In genomic region chr9:105579601-105580000, GRCm38 (mm10) we compare ENCODE assay signal across 16 mouse cellular contexts.
"Had no signal": no experiment of that assay in that cellular context is flagged by ENCODE, and none has a peak within 500 bp of the region (broad histone marks: within the 10 kb centered on the region; RNA-seq: fewer than 3 reads in every experiment).

No protein-coding gene starts in this region.

- H3K36me3 ChIP-seq: neural tube, embryonic 13.5 days; neural tube, embryonic 15.5 days; stomach, embryonic 15.5 days had no signal

- DNase-seq: retina, postnatal 1 day; right cerebral cortex, adult 18-20 months; right cerebral cortex, postnatal 14 days; right cerebral cortex, postnatal 25 days; right cerebral cortex, postnatal 4 days; spleen, adult 18-20 months; thymus, adult 18-20 months; thymus, adult 2 months; thymus, postnatal 14 days; thymus, postnatal 25 days; thymus, postnatal 36 days; thymus, postnatal 4 days had no signal

- H3K9me3 ChIP-seq: neural tube, embryonic 13.5 days; neural tube, embryonic 15.5 days; stomach, embryonic 15.5 days had no signal

- H3K4me3 ChIP-seq: neural tube, embryonic 13.5 days; neural tube, embryonic 15.5 days; stomach, embryonic 15.5 days had no signal

- H3K4me1 ChIP-seq: neural tube, embryonic 13.5 days; neural tube, embryonic 15.5 days; stomach, embryonic 15.5 days had no signal

- H3K27ac ChIP-seq: neural tube, embryonic 13.5 days; neural tube, embryonic 15.5 days; stomach, embryonic 15.5 days; stomach, postnatal 0 days had no signal

- H3K27me3 ChIP-seq: neural tube, embryonic 13.5 days; neural tube, embryonic 15.5 days; stomach, embryonic 15.5 days had no signal
